Mouse (Mus musculus): ENCODE measurements around the gene Tbc1d12.

- TF ChIP-seq ZNF384 (IDR thresholded peaks at IDR 0.05; ENCODE audit: low read depth, low read length) (no peak), CHD2 (IDR thresholded peaks at IDR 0.05; ENCODE audit: low read depth, low read length) (no peak)
Observed at GRCm38 (mm10) chr19:38858224-38858623, 21.8 kb downstream of the Tbc1d12 start.

Data from ES-E14 (cell line).